Mouse (Mus musculus) hindbrain, embryonic 15.5 days (tissue): Measurements from ENCODE around the gene Ypel3. TPM values are rescaled to one million over a fixed set of nuclear protein-coding genes. Genes with fewer than 3 reads are reported as not detected.
"Not testable (repeated sequence)": the region's sequence is repeated elsewhere in the genome, so short reads cannot be mapped to it uniquely, and the experiment has no call there.

Experiments
- ATAC-seq: fragments of 200-750 bp; cut with Nextera tagmentation; 2 replicates; pipeline ENCODE4 v1.8.0; 2017; ENCODE audit warnings: low read depth, moderate number of reproducible peaks, moderate TSS enrichment; ENCODE audit not compliant: low FRiP score
- H3K27ac ChIP-seq: fragments of 300-500 bp; sonication (generic); replicated peaks from 2 replicates; pipeline ENCODE4 v1.5.1; 2015; ENCODE audit warnings: mild to moderate bottlenecking, inconsistent platforms
- H3K27me3 ChIP-seq: fragments of 300-500 bp; sonication (generic); 2 replicates; pipeline ENCODE4 v1.6.1; 2015; ENCODE audit warnings: control low read depth, inconsistent platforms
- H3K36me3 ChIP-seq: fragments of 300-500 bp; sonication (generic); 2 replicates; pipeline ENCODE4 v1.6.1; 2015; ENCODE audit warnings: control low read depth, inconsistent platforms
- H3K4me1 ChIP-seq: fragments of 300-500 bp; sonication (generic); replicated peaks from 2 replicates; pipeline ENCODE4 v1.6.1; 2015; ENCODE audit warnings: control low read depth, inconsistent platforms
- H3K4me2 ChIP-seq: fragments of 300-500 bp; sonication (generic); 2 replicates; pipeline ENCODE4 v1.6.1; 2015; ENCODE audit warnings: moderate library complexity, mild to moderate bottlenecking, inconsistent platforms
- H3K4me3 ChIP-seq: fragments of 300-500 bp; sonication (generic); 2 replicates; pipeline ENCODE4 v1.5.1; 2015; ENCODE audit warnings: mild to moderate bottlenecking, inconsistent platforms
- H3K9ac ChIP-seq: fragments of 300-500 bp; sonication (generic); 2 replicates; pipeline ENCODE4 v1.6.1; 2015; ENCODE audit warnings: inconsistent platforms
- H3K9me3 ChIP-seq: fragments of 300-500 bp; sonication (generic); 2 replicates; pipeline ENCODE4 v1.6.1; 2016; ENCODE audit warnings: control low read depth, inconsistent platforms
- WGBS: fragments of 180-500 bp; shearing (Covaris S2); methylation state at CpG from one replicate; pipeline ENCODE4 v1.1.7; 2015; 5-methylcytosine and 5-hydroxymethylcytosine counted together
- polyA plus RNA-seq: library from polyadenylated mRNA; unstranded; fragments of >200 nt; fragmentation: Nextera tagmentation; extraction: Ambion mirVana; gene quantifications from 2 replicates; pipeline ENCODE4 v1.2.1, GENCODE M21; 2015

Gene Ypel3
- polyA plus RNA-seq, 1 experiment from 2014 or later: 203 TPM

- Histone ChIP-seq H3K4me3 (no peak overlapping the region), H3K27ac (no peak overlapping the region), H3K4me1 (peaks cover 4% of the 10 kb centered on the region), H3K4me2 (no peak overlapping the region), H3K9me3 (no peaks in the 10 kb centered on the region), H3K9ac (no peak overlapping the region), H3K36me3 (peaks cover 37% of the 10 kb centered on the region), H3K27me3 (no peaks in the 10 kb centered on the region)
- WGBS: 83% methylated on average over 12 of the region's 12 CpGs
- ATAC-seq: no peak
Observed at GRCm38 (mm10) chr7:126770784-126771183, 6.0 kb upstream of the Ypel3 start.

GRCm38 (mm10) chr7:126773351-126773750, 3.4 kb upstream of the Ypel3 start:
- Histone ChIP-seq H3K9ac (no peak overlapping the region), H3K36me3 (peaks cover 14% of the 10 kb centered on the region), H3K4me2 (no peak overlapping the region), H3K9me3 (no peaks in the 10 kb centered on the region), H3K4me1 (peaks cover 25% of the 10 kb centered on the region), H3K27ac (no peak overlapping the region), H3K27me3 (no peaks in the 10 kb centered on the region), H3K4me3 (no peak overlapping the region)
- WGBS: 87% methylated on average over 2 of the region's 2 CpGs
- no peak for ATAC-seq

GRCm38 (mm10) chr7:126774463-126774862, 2.3 kb upstream of the Ypel3 start:
- Histone ChIP-seq H3K36me3 (peaks cover 12% of the 10 kb centered on the region), H3K27me3 (no peaks in the 10 kb centered on the region), H3K4me1 (peaks cover 35% of the 10 kb centered on the region), H3K4me3 (no peak overlapping the region), H3K4me2 (no peak overlapping the region), H3K9ac (no peak overlapping the region), H3K27ac (no peak overlapping the region), H3K9me3 (no peaks in the 10 kb centered on the region)
- WGBS: 93% methylated on average over 2 of the region's 2 CpGs
- ATAC-seq: no peak

GRCm38 (mm10) chr7:126775185-126775977, 1.4 kb upstream of the Ypel3 start:
- no peak for ATAC-seq
- H3K4me3 ChIP-seq: no peak overlapping the region
- H3K36me3 ChIP-seq: 0 out of 2 replicates have a peak, but pooled peaks cover 3% of the 10 kb centered on the region
- no peak overlapping the region for H3K27ac ChIP-seq
- no peak overlapping the region for H3K9ac ChIP-seq
- H3K4me2 ChIP-seq: no peak overlapping the region
- H3K4me1 ChIP-seq: peaks cover 44% of the 10 kb centered on the region
- no peaks in the 10 kb centered on the region for H3K27me3 ChIP-seq
- no peaks in the 10 kb centered on the region for H3K9me3 ChIP-seq
- WGBS: 91% methylated on average over 10 of the region's 10 CpGs

- Histone ChIP-seq H3K36me3 (0 out of 2 replicates have a peak, but pooled peaks cover 3% of the 10 kb centered on the region), H3K4me3 (peak overlapping the region; percentile 88; the same call in 1 of the 2 replicates), H3K4me2 (peak overlapping the region; percentile 93), H3K9ac (peak overlapping the region; percentile 96), H3K27ac (peak overlapping the region; percentile 88; the same call in 1 of the 2 replicates), H3K9me3 (no peaks in the 10 kb centered on the region), H3K4me1 (peaks cover 50% of the 10 kb centered on the region), H3K27me3 (no peaks in the 10 kb centered on the region)
- WGBS: 69% methylated on average over 3 of the region's 3 CpGs
- ATAC-seq: no peak
Observed at GRCm38 (mm10) chr7:126775978-126776234, 849 bp upstream of the Ypel3 start.

- Histone ChIP-seq H3K4me2 (peak overlapping the region; percentile 93), H3K9me3 (no peaks in the 10 kb centered on the region), H3K27me3 (no peaks in the 10 kb centered on the region), H3K36me3 (no peaks in the 10 kb centered on the region), H3K9ac (peak overlapping the region; percentile 96), H3K27ac (peak overlapping the region; percentile 88), H3K4me3 (peak overlapping the region; percentile 88), H3K4me1 (peaks cover 58% of the 10 kb centered on the region)
- WGBS: 44% methylated on average over 10 of the region's 10 CpGs
- ATAC-seq: no peak
Observed at GRCm38 (mm10) chr7:126777476-126777875, 721 bp downstream of the Ypel3 start.

- Histone ChIP-seq H3K4me1 (peaks cover 58% of the 10 kb centered on the region), H3K4me3 (peak overlapping the region; percentile 88; the same call in 1 of the 2 replicates), H3K9ac (peak overlapping the region; percentile 96; the same call in 1 of the 2 replicates), H3K4me2 (peak overlapping the region; percentile 93), H3K27ac (no peak overlapping the region), H3K27me3 (no peaks in the 10 kb centered on the region), H3K36me3 (no peaks in the 10 kb centered on the region), H3K9me3 (no peaks in the 10 kb centered on the region)
- whole genome bisulfite sequencing: 87% methylated on average over 3 of the region's 3 CpGs
- no peak for ATAC-seq
Observed at GRCm38 (mm10) chr7:126778147-126778546, 1.4 kb downstream of the Ypel3 start.

- peaks cover 58% of the 10 kb centered on the region for H3K4me1 ChIP-seq
- not testable (repeated sequence) for H3K9ac ChIP-seq, H3K27ac ChIP-seq, H3K9me3 ChIP-seq, ATAC-seq, H3K36me3 ChIP-seq, H3K27me3 ChIP-seq, H3K4me2 ChIP-seq, H3K4me3 ChIP-seq
- 91% methylated on average over 7 of the region's 7 CpGs for WGBS
Observed at GRCm38 (mm10) chr7:126779101-126779500, 2.3 kb downstream of the Ypel3 start.

GRCm38 (mm10) chr7:126779983-126780970, 3.5 kb downstream of the Ypel3 start:
- H3K4me1 ChIP-seq: peaks cover 58% of the 10 kb centered on the region
- peak overlapping the region; percentile 95 for H3K4me2 ChIP-seq
- whole genome bisulfite sequencing: under 1% methylated on average over 21 of the region's 21 CpGs
- peaks cover 3% of the 10 kb centered on the region for H3K36me3 ChIP-seq
- H3K4me3 ChIP-seq: peak overlapping the region; percentile 43
- H3K9ac ChIP-seq: peak overlapping the region; percentile 59
- peak; percentile 72 for ATAC-seq
- H3K27ac ChIP-seq: peak overlapping the region; percentile 76
- H3K9me3 ChIP-seq: no peaks in the 10 kb centered on the region
- no peaks in the 10 kb centered on the region for H3K27me3 ChIP-seq

GRCm38 (mm10) chr7:126780971-126781635, 4.3 kb downstream of the Ypel3 start, which contains the start of gene Tbx6:
Gene Tbx6 (plus strand): TSS chr7:126781483.
- H3K9me3 ChIP-seq: no peaks in the 10 kb centered on the region
- peaks cover 50% of the 10 kb centered on the region for H3K4me1 ChIP-seq
- H3K9ac ChIP-seq: peak within 1 kb of the TSS; percentile 59
- peaks cover 11% of the 10 kb centered on the region for H3K36me3 ChIP-seq
- H3K4me2 ChIP-seq: peak within 1 kb of the TSS; percentile 95
- H3K27ac ChIP-seq: peak within 1 kb of the TSS; percentile 76
- 5% methylated on average over 22 of the region's 22 CpGs for WGBS
- peak; percentile 19; the same call in 1 of the 2 replicates for ATAC-seq
- H3K4me3 ChIP-seq: peak within 1 kb of the TSS; percentile 43
- no peaks in the 10 kb centered on the region for H3K27me3 ChIP-seq

GRCm38 (mm10) chr7:126781661-126782370, 5.1 kb downstream of the Ypel3 start:
- no peak overlapping the region; the same call in 1 of the 2 replicates for H3K27ac ChIP-seq
- peaks cover 45% of the 10 kb centered on the region for H3K4me1 ChIP-seq
- H3K9ac ChIP-seq: peak overlapping the region; percentile 59; the same call in 1 of the 2 replicates
- H3K27me3 ChIP-seq: no peaks in the 10 kb centered on the region
- no peaks in the 10 kb centered on the region for H3K9me3 ChIP-seq
- 45% methylated on average over 11 of the region's 11 CpGs for WGBS
- ATAC-seq: no peak
- H3K4me2 ChIP-seq: peak overlapping the region; percentile 95
- no peak overlapping the region for H3K4me3 ChIP-seq
- H3K36me3 ChIP-seq: peaks cover 18% of the 10 kb centered on the region
